Mouse (Mus musculus) effector memory CD4-positive, alpha-beta T cell, adult 7 months (primary cell): ENCODE measurements around the gene 2010005H15Rik. TPM values are rescaled to one million over a fixed set of nuclear protein-coding genes. Genes with fewer than 3 reads are reported as not detected.

ENCODE experiments used
- polyA plus RNA-seq: library from polyadenylated mRNA; unstranded; fragments of 100-300 nt; shearing (Covaris generic); gene quantifications from one replicate; pipeline ENCODE4 v1.2.1, GENCODE M21; 2017

2010005H15Rik gene
- polyA plus RNA-seq = not detected

GRCm38 (mm10) chr16:36221168-36221567 is at the start of gene 2010005H15Rik:
Gene 2010005H15Rik (plus strand): TSS chr16:36221468.

GRCm38 (mm10) chr16:36183912-36184311 is 37.4 kb upstream of the 2010005H15Rik start, which contains the start of gene Gm5483:
Gene Gm5483 (plus strand): TSS chr16:36184212.

GRCm38 (mm10) chr16:36209967-36210453 is 11.3 kb upstream of the 2010005H15Rik start, which contains the start of gene Gm5416:
Gene Gm5416 (plus strand): TSS chr16:36210403.

GRCm38 (mm10) chr16:36276796-36277195 is 55.5 kb downstream of the 2010005H15Rik start, which contains the start of gene Stfa1:
Gene Stfa1 (plus strand): TSS chr16:36276951.

Other genes with a start within 250 kb of the 2010005H15Rik start
- 194 TPM for gene Kpna1, start 242.7 kb upstream of the 2010005H15Rik start, polyA plus RNA-seq
- gene Wdr5b, start 180.3 kb upstream of the 2010005H15Rik start, polyA plus RNA-seq = 2.9 TPM
- gene Fam162a, start 149.9 kb upstream of the 2010005H15Rik start, polyA plus RNA-seq = 63.6 TPM
- 29.6 TPM for gene Ccdc58, start 149.8 kb upstream of the 2010005H15Rik start, polyA plus RNA-seq
- gene Csta1, start 90.2 kb upstream of the 2010005H15Rik start, polyA plus RNA-seq = not detected
- gene Stfa2l1, start 64.7 kb upstream of the 2010005H15Rik start, polyA plus RNA-seq = not detected
- gene Gm5483, start 37.3 kb upstream of the 2010005H15Rik start, polyA plus RNA-seq = not detected
- gene Gm5416, start 11.1 kb upstream of the 2010005H15Rik start, polyA plus RNA-seq = not detected
- gene Stfa1, start 55.5 kb downstream of the 2010005H15Rik start, polyA plus RNA-seq = not detected
- not detected for gene BC117090, start 112.9 kb downstream of the 2010005H15Rik start, polyA plus RNA-seq
- gene BC100530, start 146.3 kb downstream of the 2010005H15Rik start, polyA plus RNA-seq = not detected
- gene Stfa2, start 187.0 kb downstream of the 2010005H15Rik start, polyA plus RNA-seq = not detected
- gene Stfa3, start 233.9 kb downstream of the 2010005H15Rik start, polyA plus RNA-seq = not detected